Mouse (Mus musculus): ENCODE data around the gene Ap1ar. TPM values are rescaled to one million over a fixed set of nuclear protein-coding genes. Genes with fewer than 3 reads are reported as not detected.

Ap1ar gene
- polyA plus RNA-seq, 1 experiment from 2014 or later = 99.6 TPM

DNA sequence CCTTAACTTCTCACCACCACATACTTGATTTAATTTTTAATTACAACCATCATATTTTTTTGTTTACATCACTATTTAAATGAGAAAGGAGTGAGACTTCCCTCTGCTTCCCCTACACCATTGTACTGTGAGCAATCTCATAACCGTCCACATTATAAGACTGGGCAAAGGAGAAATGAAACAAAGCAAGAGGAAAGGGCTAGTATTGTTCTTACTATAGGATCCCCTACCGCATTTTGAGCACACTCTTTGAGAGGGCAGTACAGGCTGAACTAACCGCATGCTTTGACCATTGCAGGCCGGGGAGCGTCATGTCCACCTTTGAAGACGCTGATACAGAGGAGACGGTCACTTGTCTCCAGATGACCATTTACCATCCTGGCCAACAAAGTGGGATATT lies 41.1 kb downstream of the Ap1ar start:
- no peak overlapping the region for H3K4me3 ChIP-seq (ENCODE audit: low read depth, low read length)
- no peaks in the 10 kb centered on the region for H3K9me3 ChIP-seq (ENCODE audit: control insufficient read depth)
- peaks cover 18% of the 10 kb centered on the region; the same call in 1 of the 2 replicates for H3K36me3 ChIP-seq (ENCODE audit: control insufficient read depth, insufficient read depth)
- TF ChIP-seq CTCF (IDR thresholded peaks at IDR 0.05; ENCODE audit: low read depth) = no peak
- H3K27me3 ChIP-seq (replicated peaks; ENCODE audit: control insufficient read depth, insufficient read depth, low read length) = no peaks in the 10 kb centered on the region
- no peak overlapping the region for H3K27ac ChIP-seq (ENCODE audit: low read depth, low read length)
- 88% methylated on average over 7 of the region's 7 CpGs for WGBS
- H3K4me2 ChIP-seq (replicated peaks; ENCODE audit: low read depth) = no peak overlapping the region
- H3K4me1 ChIP-seq (replicated peaks; ENCODE audit: control insufficient read depth, insufficient read depth, low read length) = 0 out of 2 replicates have a peak, but pooled peaks cover 2% of the 10 kb centered on the region
- H3K9ac ChIP-seq (ENCODE audit: low read depth, low read length) = no peak overlapping the region
- no peak for ATAC-seq

- Histone ChIP-seq H3K4me2 (replicated peaks; ENCODE audit: low read depth) (no peak overlapping the region), H3K4me1 (replicated peaks; ENCODE audit: control insufficient read depth, insufficient read depth, low read length) (0 out of 2 replicates have a peak, but pooled peaks cover 2% of the 10 kb centered on the region), H3K27ac (ENCODE audit: low read depth, low read length) (no peak overlapping the region), H3K4me3 (ENCODE audit: low read depth, low read length) (no peak overlapping the region), H3K9me3 (ENCODE audit: control insufficient read depth) (no peaks in the 10 kb centered on the region), H3K27me3 (replicated peaks; ENCODE audit: control insufficient read depth, insufficient read depth, low read length) (no peaks in the 10 kb centered on the region), H3K9ac (ENCODE audit: low read depth, low read length) (no peak overlapping the region), H3K36me3 (ENCODE audit: control insufficient read depth, insufficient read depth) (peaks cover 18% of the 10 kb centered on the region; the same call in 1 of the 2 replicates)
- peak; percentile 53 for TF ChIP-seq CTCF (IDR thresholded peaks at IDR 0.05; ENCODE audit: low read depth)
- WGBS = 95% methylated on average over 3 of the region's 3 CpGs
- ATAC-seq = no peak
These were observed 41.6 kb downstream of the Ap1ar start for GRCm38 (mm10) chr3:127795762-127796161.

DNA sequence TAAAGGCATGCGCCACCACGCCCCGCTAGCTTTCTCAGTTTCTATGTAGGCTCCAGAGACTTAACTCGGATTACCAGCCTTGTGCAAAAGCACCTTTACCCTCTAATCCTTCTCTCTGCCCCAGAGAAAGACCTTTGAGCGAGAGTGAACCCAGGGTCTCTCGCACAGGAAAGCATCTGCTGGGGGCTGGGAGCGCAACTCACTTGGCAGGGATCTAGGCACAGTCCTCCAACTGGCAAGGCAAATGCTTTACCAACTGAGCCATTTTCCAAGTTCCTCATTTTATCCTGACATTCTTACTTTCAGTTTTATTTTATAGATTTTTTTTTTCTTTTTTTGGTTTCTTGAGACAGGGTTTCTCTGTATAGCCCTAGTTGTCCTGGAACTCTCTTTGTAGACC lies 44.3 kb downstream of the Ap1ar start:
- WGBS = 80% methylated on average over 7 of the region's 7 CpGs
- H3K4me3 ChIP-seq (ENCODE audit: low read depth, low read length) = no peak overlapping the region

DNA sequence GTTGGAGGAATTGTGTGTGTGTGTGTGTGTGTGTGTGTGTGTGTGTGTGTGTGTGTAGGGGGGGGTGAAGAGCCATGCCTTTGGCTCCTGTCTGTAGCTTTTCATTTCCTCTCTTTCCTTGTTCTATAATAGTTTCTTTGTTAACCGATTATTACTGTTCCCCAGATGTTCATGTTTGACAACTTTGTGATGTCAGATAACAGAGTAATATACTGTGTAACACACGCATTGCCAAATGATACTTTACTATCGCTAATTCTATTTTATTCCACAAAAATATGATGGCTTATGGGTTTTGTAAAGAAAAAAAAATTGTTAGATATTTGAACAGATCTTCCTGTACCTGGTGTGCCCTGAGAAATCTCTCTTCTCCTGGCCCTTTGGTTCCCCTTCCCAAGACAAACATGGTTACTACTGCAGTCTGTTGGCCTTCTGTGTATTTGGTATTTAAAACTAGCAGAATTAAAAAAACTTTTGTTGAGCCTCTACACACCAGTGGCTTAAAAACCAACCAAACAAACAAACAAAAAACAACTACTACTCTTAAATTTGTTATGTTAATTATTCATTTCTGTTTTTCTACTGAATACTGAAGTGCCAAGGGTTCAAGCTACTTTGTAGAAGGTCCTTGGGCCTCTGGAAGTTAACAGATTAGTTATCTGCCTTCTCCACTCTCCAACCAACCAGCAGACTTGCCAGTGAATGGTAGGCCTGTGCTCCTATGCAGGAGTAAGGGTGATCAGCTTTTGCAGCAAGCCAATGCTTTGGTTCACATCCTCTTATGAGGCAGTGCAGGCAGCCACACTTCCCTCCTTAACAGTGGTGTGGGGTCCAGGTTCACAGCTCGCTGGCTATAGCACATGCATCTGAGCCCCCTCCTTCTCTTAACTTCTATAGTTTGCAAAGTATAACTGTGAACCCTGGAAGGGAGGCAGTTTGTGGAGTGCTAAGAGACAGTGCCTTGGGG lies 45.4 kb downstream of the Ap1ar start:
- H3K9me3 ChIP-seq (ENCODE audit: control insufficient read depth) = no peaks in the 10 kb centered on the region
- H3K4me3 ChIP-seq (ENCODE audit: low read depth, low read length) = peak overlapping the region; percentile 76
- no peak overlapping the region for H3K9ac ChIP-seq (ENCODE audit: low read depth, low read length)
- 0 out of 2 replicates have a peak, but pooled peaks cover 2% of the 10 kb centered on the region for H3K4me1 ChIP-seq (replicated peaks; ENCODE audit: control insufficient read depth, insufficient read depth, low read length)
- H3K4me2 ChIP-seq (replicated peaks; ENCODE audit: low read depth) = peak overlapping the region; percentile 94
- H3K27me3 ChIP-seq (replicated peaks; ENCODE audit: control insufficient read depth, insufficient read depth, low read length) = no peaks in the 10 kb centered on the region
- peak; percentile 11; the same call in 1 of the 2 replicates for ATAC-seq
- 0 out of 2 replicates have a peak overlapping the region, but pooled peaks have one; percentile 95 for H3K27ac ChIP-seq (ENCODE audit: low read depth, low read length)
- TF ChIP-seq CTCF (IDR thresholded peaks at IDR 0.05; ENCODE audit: low read depth) = no peak
- H3K36me3 ChIP-seq (ENCODE audit: control insufficient read depth, insufficient read depth) = peaks cover 12% of the 10 kb centered on the region; the same call in 1 of the 2 replicates
- 33% methylated on average over 4 of the region's 4 CpGs for WGBS

More for the DNA sequence above, 44.3 kb downstream of the Ap1ar start:
- no peak for ATAC-seq
- Histone ChIP-seq H3K9ac (ENCODE audit: low read depth, low read length) (no peak overlapping the region), H3K36me3 (ENCODE audit: control insufficient read depth, insufficient read depth) (peaks cover 18% of the 10 kb centered on the region; the same call in 1 of the 2 replicates), H3K9me3 (ENCODE audit: control insufficient read depth) (no peaks in the 10 kb centered on the region), H3K27ac (ENCODE audit: low read depth, low read length) (no peak overlapping the region), H3K4me1 (replicated peaks; ENCODE audit: control insufficient read depth, insufficient read depth, low read length) (0 out of 2 replicates have a peak, but pooled peaks cover 2% of the 10 kb centered on the region), H3K27me3 (replicated peaks; ENCODE audit: control insufficient read depth, insufficient read depth, low read length) (no peaks in the 10 kb centered on the region), H3K4me2 (replicated peaks; ENCODE audit: low read depth) (peak overlapping the region; percentile 94; the same call in 1 of the 2 replicates)
- TF ChIP-seq CTCF (IDR thresholded peaks at IDR 0.05; ENCODE audit: low read depth) = no peak

DNA sequence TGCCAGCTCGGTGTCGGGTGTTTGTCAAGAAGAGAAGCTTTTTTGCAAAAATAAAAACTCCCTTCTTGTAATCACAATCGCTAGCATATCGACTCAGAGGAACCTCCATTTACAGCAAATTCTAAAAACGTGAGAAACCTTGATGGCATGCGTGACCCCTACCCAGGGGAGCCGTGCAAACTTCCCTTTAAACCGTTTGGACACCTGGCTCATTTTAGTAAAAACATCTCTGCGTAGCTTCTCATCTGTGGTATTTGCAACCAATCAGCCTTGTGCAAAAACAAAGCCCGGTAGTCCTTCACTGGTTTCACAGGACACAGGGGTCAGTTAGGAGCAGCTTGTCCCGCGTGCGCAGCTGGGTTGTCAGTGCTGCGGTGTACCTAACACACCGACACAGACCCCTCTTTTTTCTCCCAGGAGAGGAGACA lies 46.3 kb downstream of the Ap1ar start:
- H3K27ac ChIP-seq (ENCODE audit: low read depth, low read length) = peak overlapping the region; percentile 95; the same call in 1 of the 2 replicates

More for the DNA sequence above, 46.3 kb downstream of the Ap1ar start:
- H3K4me2 ChIP-seq (replicated peaks; ENCODE audit: low read depth) = peak overlapping the region; percentile 94
- under 1% methylated on average over 15 of the region's 15 CpGs for WGBS
- peak overlapping the region; percentile 76 for H3K4me3 ChIP-seq (ENCODE audit: low read depth, low read length)
- peak overlapping the region; percentile 64 for H3K9ac ChIP-seq (ENCODE audit: low read depth, low read length)
- H3K27me3 ChIP-seq (replicated peaks; ENCODE audit: control insufficient read depth, insufficient read depth, low read length) = no peaks in the 10 kb centered on the region
- no peaks in the 10 kb centered on the region for H3K9me3 ChIP-seq (ENCODE audit: control insufficient read depth)
- H3K4me1 ChIP-seq (replicated peaks; ENCODE audit: control insufficient read depth, insufficient read depth, low read length) = 0 out of 2 replicates have a peak, but pooled peaks cover 2% of the 10 kb centered on the region
- no peak for TF ChIP-seq CTCF (IDR thresholded peaks at IDR 0.05; ENCODE audit: low read depth)
- H3K36me3 ChIP-seq (ENCODE audit: control insufficient read depth, insufficient read depth) = peaks cover 5% of the 10 kb centered on the region; the same call in 1 of the 2 replicates
- no peak for ATAC-seq

All from intestine, postnatal 0 days (tissue).